Mouse (Mus musculus): ENCODE results near the gene Agr3. TPM values are rescaled to one million over a fixed set of nuclear protein-coding genes. Genes with fewer than 3 reads are reported as not detected.

Agr3 gene
- not detected for polyA plus RNA-seq (2012; fragmentation: generic; extraction: Trizol)

DNA sequence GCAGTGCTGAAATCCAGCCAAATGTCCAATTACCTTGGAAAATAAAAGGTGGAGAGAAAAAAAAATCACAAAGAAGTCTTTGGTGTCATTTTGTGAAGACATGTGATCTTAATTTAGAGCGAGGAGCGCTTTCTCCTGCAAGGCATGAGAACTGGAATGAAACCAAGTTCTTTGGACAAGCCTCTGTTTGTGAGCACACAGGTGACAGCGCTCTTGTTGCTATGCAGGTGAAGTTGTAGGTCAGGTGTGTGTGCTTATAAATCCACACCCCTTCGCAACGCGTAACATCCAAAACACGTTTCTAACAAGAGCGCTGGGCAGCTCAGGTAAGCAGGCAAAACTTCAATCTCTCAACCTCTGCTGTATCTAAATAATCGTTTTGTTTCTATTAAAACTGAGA lies at the start of gene Agr3:
Gene Agr3 (plus strand): TSS at position 219 of the 400 bp plus-strand sequence.

GRCm38 (mm10) chr12:35992711-35993110 lies 67.3 kb downstream of the Agr3 start, which contains the start of gene Agr2:
Gene Agr2 (plus strand): TSS chr12:35992907.

Other genes starting within 250 kb of the Agr3 start
- gene Agr2, start 67.3 kb downstream of the Agr3 start, polyA plus RNA-seq (2012; fragmentation: generic; extraction: Trizol) = not detected
- 1 to 10 TPM in 1 of 2 experiments, under 1 TPM in 1; 0.46 to 2.1 TPM for gene Tspan13, start 116.9 kb downstream of the Agr3 start, polyA plus RNA-seq (2012; fragmentation: generic; extraction: Trizol)
- 10 to 100 TPM in 1 of 2 experiments, 1 to 10 TPM in 1; 2.4 to 20.8 TPM for gene Ankmy2, start 231.5 kb downstream of the Agr3 start, polyA plus RNA-seq (2012; fragmentation: generic; extraction: Trizol)
- 10 to 100 TPM; 19.8 to 37.7 TPM for gene Bzw2, start 232.5 kb downstream of the Agr3 start, polyA plus RNA-seq (2012; fragmentation: generic; extraction: Trizol)

Measured in C3H10T1/2 (cell line).